Mouse (Mus musculus): ENCODE data around the gene Tfap2c. TPM values are rescaled to one million over a fixed set of nuclear protein-coding genes. Genes with fewer than 3 reads are reported as not detected.

Gene Tfap2c
- polyA plus RNA-seq, 3 experiments from 2014 or later, result not detected

GRCm38 (mm10) chr2:172551872-172552271 lies 2.5 kb downstream of the Tfap2c start:
- no peak for ATAC-seq

- ATAC-seq, result no peak
Observed at GRCm38 (mm10) chr2:172552666-172553065, 3.3 kb downstream of the Tfap2c start.

- ATAC-seq, result no peak
Observed at GRCm38 (mm10) chr2:172554211-172554610, 4.8 kb downstream of the Tfap2c start.

- no peak for ATAC-seq
Observed at GRCm38 (mm10) chr2:172558674-172559468, 9.5 kb downstream of the Tfap2c start.

- no peak for ATAC-seq
Observed at GRCm38 (mm10) chr2:172561016-172561415, 11.6 kb downstream of the Tfap2c start.

- no peak for ATAC-seq
Observed at GRCm38 (mm10) chr2:172567835-172568234, 18.4 kb downstream of the Tfap2c start.

GRCm38 (mm10) chr2:172568466-172568865 lies 19.1 kb downstream of the Tfap2c start:
- no peak for ATAC-seq

- ATAC-seq, result no peak
Observed at GRCm38 (mm10) chr2:172577196-172577766, 27.9 kb downstream of the Tfap2c start.

GRCm38 (mm10) chr2:172579221-172579620 lies 29.8 kb downstream of the Tfap2c start:
- ATAC-seq, result no peak

- no peak for ATAC-seq
Observed at GRCm38 (mm10) chr2:172580536-172581265, 31.3 kb downstream of the Tfap2c start.

GRCm38 (mm10) chr2:172583312-172583711 lies 33.9 kb downstream of the Tfap2c start:
- ATAC-seq, result no peak

- no peak for ATAC-seq
Observed at GRCm38 (mm10) chr2:172585329-172585728, 35.9 kb downstream of the Tfap2c start.

- no peak for ATAC-seq
Observed at GRCm38 (mm10) chr2:172589048-172589447, 39.7 kb downstream of the Tfap2c start.

GRCm38 (mm10) chr2:172590839-172591238 lies 41.4 kb downstream of the Tfap2c start:
- no peak for ATAC-seq

GRCm38 (mm10) chr2:172594326-172594725 lies 44.9 kb downstream of the Tfap2c start:
- ATAC-seq, result no peak

GRCm38 (mm10) chr2:172597056-172597455 lies 47.7 kb downstream of the Tfap2c start:
- no peak for ATAC-seq

- no peak for ATAC-seq
Observed at GRCm38 (mm10) chr2:172597881-172598280, 48.5 kb downstream of the Tfap2c start.

- ATAC-seq, result no peak
Observed at GRCm38 (mm10) chr2:172604625-172605024, 55.2 kb downstream of the Tfap2c start.

GRCm38 (mm10) chr2:172605642-172606041 lies 56.2 kb downstream of the Tfap2c start:
- no peak for ATAC-seq

- no peak for ATAC-seq
Observed at GRCm38 (mm10) chr2:172607710-172608109, 58.3 kb downstream of the Tfap2c start.

Measured in inflammation-experienced regulatory T-cells, adult 6 months (primary cell).